Mouse (Mus musculus): ENCODE measurements at regions not wholly inside any gene's neighbourhood (a gene's known extent, or its start where the extent isn't known, plus 50 kb on each side); places are given as distances from the start of the nearest gene placed in this dataset.

GRCm38 (mm10) chr6:51206712-51207505 lies 225.6 kb upstream of the Nfe2l3 start:
- TF ChIP-seq UBTF (IDR thresholded peaks at IDR 0.05; ENCODE audit: low read depth, low read length) (no peak), POLR2A (IDR thresholded peaks at IDR 0.05; ENCODE audit: low read depth, low read length) (no peak), CTCF (conservative IDR thresholded peaks at IDR 0.05 in 1 of 2, IDR thresholded peaks at IDR 0.05 in 1 of 2; ENCODE audit: low read depth in 2 of 2, low read length in 2 of 2) (peak; percentile 54 to 69; a peak in 3 of 4 replicates), GABPA (IDR thresholded peaks at IDR 0.05; ENCODE audit: insufficient replicate concordance, low read depth, low read length) (no peak), NRF1 (IDR thresholded peaks at IDR 0.05; ENCODE audit: low read depth, low read length) (no peak), HCFC1 (IDR thresholded peaks at IDR 0.05; ENCODE audit: low read depth, low read length) (no peak), MAFK (IDR thresholded peaks at IDR 0.05; ENCODE audit: insufficient replicate concordance, low read length) (no peak), EP300 (IDR thresholded peaks at IDR 0.05; ENCODE audit: low read length) (no peak)
